Mouse (Mus musculus) myocyte (in vitro differentiated cells): ENCODE data around the gene Clec16a. TPM values are rescaled to one million over a fixed set of nuclear protein-coding genes. Genes with fewer than 3 reads are reported as not detected.

Experiments used
- H3K27me3 ChIP-seq: one replicate; pipeline ENCODE4 v1.6.1; 2011; ENCODE audit not compliant: control insufficient read depth, insufficient read depth, insufficient read length
- H3K36me3 ChIP-seq: one replicate; pipeline ENCODE4 v1.6.1; 2011; ENCODE audit not compliant: control insufficient read depth, insufficient read depth
- H3K4me2 ChIP-seq: one replicate; pipeline ENCODE4 v1.6.1; 2011; ENCODE audit warnings: low read depth, control low read depth
- H3K4me3 ChIP-seq: one replicate; pipeline ENCODE4 v1.5.1; 2011; ENCODE audit warnings: mild to moderate bottlenecking, control low read depth, moderate library complexity
- H3K79me2 ChIP-seq: one replicate; pipeline ENCODE4 v1.6.1; 2011; ENCODE audit not compliant: control insufficient read depth, insufficient read depth
- H3ac ChIP-seq: one replicate; pipeline ENCODE4 v1.6.1; 2011; ENCODE audit not compliant: control insufficient read depth, insufficient read length
- CEBPB ChIP-seq: IDR thresholded peaks from 2 replicates; pipeline ENCODE4 v1.6.1; 2011; ENCODE audit warnings: mild to moderate bottlenecking, moderate library complexity; ENCODE audit not compliant: poor library complexity, insufficient read depth, severe bottlenecking
- E2F4 ChIP-seq: IDR thresholded peaks from one replicate; pipeline ENCODE4 v1.6.1; 2011; ENCODE audit warnings: mild to moderate bottlenecking, control low read depth, moderate library complexity; ENCODE audit not compliant: insufficient read depth
- MAX ChIP-seq: IDR thresholded peaks from one replicate; pipeline ENCODE4 v1.6.1; 2011; ENCODE audit warnings: low read depth, mild to moderate bottlenecking, control low read depth
- MYOD1 ChIP-seq, 3 experiments: IDR thresholded peaks; one replicate each; pipeline ENCODE4 v1.6.1; 2011; ENCODE audit warnings: control low read depth in 2 of 3, low read depth in 2 of 3, mild to moderate bottlenecking in 2 of 3, moderate library complexity in 1 of 3; ENCODE audit not compliant: insufficient read length in 2 of 3, control insufficient read depth in 1 of 3
- MYOG ChIP-seq, 3 experiments: IDR thresholded peaks; one replicate each; pipeline ENCODE4 v1.6.1; 2011; ENCODE audit warnings: control low read depth in 2 of 3, low read depth in 2 of 3, mild to moderate bottlenecking in 2 of 3; ENCODE audit not compliant: insufficient read length in 2 of 3, control insufficient read depth in 1 of 3, insufficient read depth in 1 of 3
- POLR2A ChIP-seq: IDR thresholded peaks from one replicate; pipeline ENCODE4 v1.6.1; 2011; ENCODE audit warnings: low read depth, mild to moderate bottlenecking, control low read depth, moderate library complexity; ENCODE audit not compliant: insufficient read length
- POLR2AphosphoS2 ChIP-seq: IDR thresholded peaks from one replicate; pipeline ENCODE4 v1.6.1; 2011; ENCODE audit warnings: low read depth, control low read depth; ENCODE audit not compliant: insufficient read length
- REST ChIP-seq: IDR thresholded peaks from one replicate; pipeline ENCODE4 v1.6.1; 2011; ENCODE audit warnings: mild to moderate bottlenecking, control low read depth, moderate library complexity; ENCODE audit not compliant: insufficient read depth, insufficient read length
- SRF ChIP-seq: IDR thresholded peaks from one replicate; pipeline ENCODE4 v1.6.1; 2011; ENCODE audit warnings: low read depth; ENCODE audit not compliant: control insufficient read depth, insufficient read length
- TCF12 ChIP-seq: IDR thresholded peaks from one replicate; pipeline ENCODE4 v1.6.1; 2011; ENCODE audit warnings: mild to moderate bottlenecking, control low read depth; ENCODE audit not compliant: poor library complexity, insufficient read depth, severe bottlenecking
- TCF3 ChIP-seq: IDR thresholded peaks from one replicate; pipeline ENCODE4 v1.6.1; 2011; ENCODE audit warnings: low read depth, control low read depth; ENCODE audit not compliant: insufficient read length
- USF1 ChIP-seq: IDR thresholded peaks from one replicate; pipeline ENCODE4 v1.6.1; 2011; ENCODE audit warnings: low read depth, mild to moderate bottlenecking, control low read depth, moderate library complexity
- polyA plus RNA-seq: library from polyadenylated mRNA; unstranded; fragments of >200 nt; fragmentation: generic; extraction: Trizol; gene quantifications from one replicate; pipeline ENCODE4 v1.2.1, GENCODE M21; 2012; ENCODE audit warnings: missing spikeins

Gene Clec16a
- polyA plus RNA-seq, 1 experiment = 15.5 TPM

GRCm38 (mm10) chr16:10666766-10667165 is 121.6 kb downstream of the Clec16a start:
- TF ChIP-seq MYOD1 (IDR thresholded peaks at IDR 0.05; ENCODE audit: control insufficient read depth in 1 of 3, insufficient read length in 2 of 3, low read depth in 2 of 3) (peak in 2 of 3 experiments; percentile 20 to 63), POLR2A (no peak), E2F4 (no peak), POLR2AphosphoS2 (no peak), MYOG (IDR thresholded peaks at IDR 0.05; ENCODE audit: control insufficient read depth in 1 of 3, insufficient read depth in 1 of 3, insufficient read length in 2 of 3, low read depth in 2 of 3) (peak in 1 of 3 experiments; percentile 20), REST (no peak), MAX (no peak), CEBPB (no peak), TCF12 (no peak), TCF3 (no peak), USF1 (no peak), SRF (no peak)
- H3K36me3 ChIP-seq = no peaks in the 10 kb centered on the region
- no peak overlapping the region for H3K4me2 ChIP-seq
- no peaks in the 10 kb centered on the region for H3K79me2 ChIP-seq
- no peak overlapping the region for H3K4me3 ChIP-seq
- no peaks in the 10 kb centered on the region for H3K27me3 ChIP-seq
- H3ac ChIP-seq = no peak overlapping the region

GRCm38 (mm10) chr16:10668453-10668852 is 123.3 kb downstream of the Clec16a start:
- TF ChIP-seq POLR2AphosphoS2 = no peak
- no peak for TF ChIP-seq POLR2A
- no peak for TF ChIP-seq REST
- TF ChIP-seq MYOD1 (IDR thresholded peaks at IDR 0.05; ENCODE audit: control insufficient read depth in 1 of 3, insufficient read length in 2 of 3, low read depth in 2 of 3) = peak in 2 of 3 experiments; percentile 96 to 99
- TF ChIP-seq TCF12 = peak; percentile 84
- no peak for TF ChIP-seq MAX
- no peak for TF ChIP-seq E2F4
- peak; percentile 94 for TF ChIP-seq TCF3
- no peak for TF ChIP-seq CEBPB
- peak; percentile 78 to 100 (median 99) for TF ChIP-seq MYOG (IDR thresholded peaks at IDR 0.05; ENCODE audit: control insufficient read depth in 1 of 3, insufficient read depth in 1 of 3, insufficient read length in 2 of 3, low read depth in 2 of 3)
- TF ChIP-seq SRF = no peak
- H3K27me3 ChIP-seq = no peaks in the 10 kb centered on the region
- no peak overlapping the region for H3ac ChIP-seq
- H3K36me3 ChIP-seq = no peaks in the 10 kb centered on the region
- H3K4me3 ChIP-seq = no peak overlapping the region
- no peaks in the 10 kb centered on the region for H3K79me2 ChIP-seq
- no peak overlapping the region for H3K4me2 ChIP-seq

GRCm38 (mm10) chr16:10668991-10669703 is 124.0 kb downstream of the Clec16a start:
- Histone ChIP-seq H3K4me2 (no peak overlapping the region), H3K27me3 (no peaks in the 10 kb centered on the region), H3K4me3 (no peak overlapping the region), H3ac (no peak overlapping the region), H3K36me3 (no peaks in the 10 kb centered on the region), H3K79me2 (no peaks in the 10 kb centered on the region)
- TF ChIP-seq POLR2AphosphoS2 = no peak
- TF ChIP-seq TCF12 = no peak
- no peak for TF ChIP-seq SRF
- no peak for TF ChIP-seq CEBPB

- no peaks in the 10 kb centered on the region for H3K27me3 ChIP-seq
- no peak overlapping the region for H3ac ChIP-seq
- TF ChIP-seq USF1 (no peak), POLR2AphosphoS2 (no peak), MYOD1 (IDR thresholded peaks at IDR 0.05; ENCODE audit: control insufficient read depth in 1 of 3, insufficient read length in 2 of 3, low read depth in 2 of 3) (no peak), POLR2A (no peak), CEBPB (no peak)
- H3K4me3 ChIP-seq = no peak overlapping the region
- no peaks in the 10 kb centered on the region for H3K79me2 ChIP-seq
- H3K36me3 ChIP-seq = no peaks in the 10 kb centered on the region
- H3K4me2 ChIP-seq = no peak overlapping the region
Observed at GRCm38 (mm10) chr16:10669936-10670335, 124.8 kb downstream of the Clec16a start.

GRCm38 (mm10) chr16:10672490-10672889 is 127.4 kb downstream of the Clec16a start:
- no peaks in the 10 kb centered on the region for H3K27me3 ChIP-seq
- H3ac ChIP-seq = no peak overlapping the region
- no peaks in the 10 kb centered on the region for H3K79me2 ChIP-seq
- H3K4me2 ChIP-seq = no peak overlapping the region
- no peak overlapping the region for H3K4me3 ChIP-seq
- TF ChIP-seq MYOG (IDR thresholded peaks at IDR 0.05; ENCODE audit: control insufficient read depth in 1 of 3, insufficient read depth in 1 of 3, insufficient read length in 2 of 3, low read depth in 2 of 3) (no peak), REST (no peak), TCF12 (no peak)
- no peaks in the 10 kb centered on the region for H3K36me3 ChIP-seq
